Mouse (Mus musculus) cerebellum, adult 11 months (tissue): ENCODE measurements around the gene Fmo9.

Experiments
- DNase-seq: peaks from one replicate; pipeline ENCODE4 v3.0.0; 2022

Fmo9 gene

DNA sequence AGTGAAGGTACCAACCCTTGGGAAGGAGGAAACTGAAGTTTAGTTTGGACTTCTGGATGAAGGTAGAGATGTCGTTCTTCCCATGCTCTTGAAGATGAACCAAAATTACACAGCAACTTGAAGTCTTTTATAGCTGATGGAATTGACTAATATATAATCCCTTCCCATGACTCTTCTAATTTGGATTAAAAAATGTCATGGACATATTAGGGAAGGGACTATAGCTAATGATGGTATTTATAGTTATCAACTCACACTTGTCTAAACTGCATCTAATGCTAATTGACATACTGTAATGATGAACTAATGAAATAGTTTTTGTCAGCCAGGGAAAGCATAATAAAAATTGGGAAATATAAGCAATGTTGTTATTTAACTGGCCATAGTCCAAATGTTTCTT lies at the start of gene Fmo9:
Fmo9 (minus strand) TSS at position 101 of the 400 bp plus-strand sequence.
- no peak for DNase-seq

DNA sequence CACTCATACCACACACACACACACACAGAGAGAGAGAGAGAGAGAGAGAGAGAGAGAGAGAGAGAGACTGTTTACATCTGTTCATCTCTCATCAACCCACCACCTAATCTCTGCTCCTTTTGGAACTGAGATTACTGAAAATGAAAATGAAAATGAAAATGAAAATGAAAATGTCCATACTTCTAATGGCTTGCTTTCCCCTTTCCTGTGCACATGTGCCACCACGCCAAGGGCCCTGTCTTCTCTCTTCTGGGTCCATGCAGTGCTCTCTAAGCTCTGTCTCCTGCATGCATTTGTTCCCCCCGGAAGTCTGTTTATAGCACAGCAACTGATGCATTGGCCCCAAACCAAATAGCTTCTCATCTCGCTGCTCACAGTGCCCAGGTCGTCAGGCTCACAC lies 49.2 kb upstream of the Fmo9 start:
- no peak for DNase-seq

DNA sequence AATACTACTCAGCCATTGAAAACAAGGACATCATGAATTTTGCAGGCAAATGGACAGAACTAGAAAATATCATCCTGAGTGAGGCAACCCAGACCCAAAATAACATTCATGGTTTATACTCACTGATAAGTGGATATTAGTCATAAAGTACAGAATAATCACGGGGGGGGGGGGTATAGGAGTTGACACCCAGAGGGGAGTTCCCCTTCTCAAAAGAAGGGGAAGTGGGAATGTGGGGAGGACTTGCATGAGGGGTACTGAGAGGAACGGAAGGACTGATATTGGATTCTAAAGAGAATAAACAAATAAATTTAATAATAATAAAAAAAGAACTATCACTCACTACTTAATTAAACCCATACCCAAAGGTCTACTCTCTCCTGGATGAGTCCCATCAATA lies 48.6 kb upstream of the Fmo9 start:
- no peak for DNase-seq

DNA sequence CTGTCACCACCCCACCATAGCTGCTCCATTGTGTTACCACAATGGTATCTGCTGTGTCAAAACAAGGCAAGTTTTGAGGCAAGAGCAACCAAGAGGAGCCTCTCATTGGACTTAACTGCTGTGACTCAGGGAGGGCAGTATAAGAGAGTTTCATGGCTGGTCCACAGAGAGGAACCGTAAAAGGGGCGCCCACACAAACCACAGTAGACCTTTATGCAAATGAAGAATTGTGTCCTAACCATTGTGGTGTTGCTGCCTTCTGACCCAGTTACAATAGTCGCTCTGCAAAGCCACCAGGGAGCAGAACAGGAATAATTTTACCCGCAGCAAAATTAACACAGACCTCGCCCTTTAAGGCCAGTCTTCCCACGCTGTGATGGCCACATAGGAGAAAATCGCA lies 29.2 kb upstream of the Fmo9 start:
- DNase-seq, result no peak

DNA sequence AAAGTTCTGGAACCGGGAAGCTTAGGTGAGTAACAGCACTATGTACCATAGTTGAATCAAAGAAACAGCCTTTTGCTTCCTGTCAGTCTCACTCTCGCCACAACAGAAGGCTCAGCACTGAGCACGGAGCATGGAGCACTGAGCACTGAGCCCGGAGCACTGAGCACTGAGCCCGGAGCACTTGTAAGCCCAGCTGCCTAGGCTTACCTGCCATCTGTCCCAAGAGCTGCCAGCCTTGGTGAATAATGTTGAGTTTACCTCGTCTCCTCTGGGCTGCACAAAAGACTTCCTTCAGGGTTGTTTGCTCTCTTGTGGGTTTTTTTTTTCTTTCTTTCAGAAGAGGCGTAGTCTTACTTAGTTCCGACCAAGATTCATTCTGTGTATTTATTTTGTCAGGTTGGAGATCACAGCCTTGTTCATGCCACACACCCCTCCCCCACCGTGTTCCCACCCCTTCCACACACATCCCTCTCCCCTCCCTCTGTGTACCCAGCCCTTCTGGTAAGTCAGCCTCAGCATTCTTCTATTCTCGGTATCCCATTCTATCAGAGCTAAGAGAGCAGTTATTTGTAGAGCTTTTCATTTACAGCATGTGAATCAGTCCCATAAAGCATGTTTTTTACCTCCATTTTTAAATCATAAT lies 20.7 kb upstream of the Fmo9 start:
- DNase-seq, result no peak

DNA sequence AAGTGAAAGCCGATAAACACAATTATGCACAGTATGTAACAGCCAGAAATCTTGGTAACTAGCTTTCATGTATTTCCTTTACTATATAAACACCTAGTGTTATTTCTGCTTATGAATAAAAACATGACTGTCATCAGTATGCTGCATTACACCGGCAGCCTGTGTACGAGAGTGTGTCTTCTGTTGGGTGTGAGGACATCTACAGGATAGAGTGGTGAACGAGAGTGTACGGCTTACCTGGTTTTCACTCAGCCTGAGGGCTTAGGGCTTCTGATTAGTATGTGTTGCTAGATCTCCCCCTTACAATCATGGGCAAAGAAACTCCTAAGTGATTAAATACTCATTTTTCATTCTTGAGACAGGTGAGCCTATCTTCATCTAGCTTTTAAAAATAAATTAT lies 12.4 kb downstream of the Fmo9 start:
- no peak for DNase-seq

DNA sequence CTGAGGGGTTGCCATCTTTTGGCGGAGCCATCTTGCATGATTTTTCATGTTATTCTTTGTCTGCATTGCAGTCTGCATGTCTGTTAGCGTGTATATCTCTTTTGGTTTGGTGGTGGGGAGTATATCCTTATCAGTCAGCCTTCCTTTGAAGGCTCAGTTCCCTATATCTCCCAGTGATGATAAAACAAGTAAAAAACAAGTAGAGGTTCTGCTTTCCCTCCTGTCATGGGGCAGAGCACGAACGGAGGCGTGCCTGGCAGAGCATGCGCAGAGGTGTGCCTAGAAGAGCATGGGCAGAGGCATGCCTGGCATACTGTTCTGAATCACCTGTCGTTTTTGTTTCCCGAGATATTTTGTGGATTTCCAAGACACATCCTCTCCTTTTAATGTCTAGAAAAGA lies 20.8 kb downstream of the Fmo9 start:
- no peak for DNase-seq

DNA sequence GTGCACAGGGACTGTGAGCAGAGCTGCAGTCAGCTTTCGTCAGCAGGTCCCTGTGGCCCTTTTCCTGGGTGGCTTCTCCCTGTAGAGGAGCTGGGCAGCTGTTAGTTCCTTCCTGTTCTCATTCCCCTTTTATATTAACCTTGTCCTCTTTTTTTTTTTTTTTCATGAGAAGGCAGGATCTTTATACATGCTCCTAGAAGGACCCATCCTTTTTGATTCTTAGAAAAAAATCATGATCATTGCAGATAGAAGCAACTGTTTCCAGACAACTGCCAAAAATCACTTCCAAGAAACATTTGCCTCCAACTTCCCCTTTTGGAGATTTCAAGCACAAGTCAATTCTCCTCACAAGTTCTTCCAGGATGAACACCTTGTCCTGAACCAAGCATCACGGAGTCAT lies 34.1 kb downstream of the Fmo9 start, which contains the start of gene Gm4847:
Gm4847 (minus strand) TSS at position 101 of the 400 bp plus-strand sequence.
- DNase-seq, result no peak
